ENCODE assay signal across 8 mouse cellular contexts in the genomic region with DNA sequence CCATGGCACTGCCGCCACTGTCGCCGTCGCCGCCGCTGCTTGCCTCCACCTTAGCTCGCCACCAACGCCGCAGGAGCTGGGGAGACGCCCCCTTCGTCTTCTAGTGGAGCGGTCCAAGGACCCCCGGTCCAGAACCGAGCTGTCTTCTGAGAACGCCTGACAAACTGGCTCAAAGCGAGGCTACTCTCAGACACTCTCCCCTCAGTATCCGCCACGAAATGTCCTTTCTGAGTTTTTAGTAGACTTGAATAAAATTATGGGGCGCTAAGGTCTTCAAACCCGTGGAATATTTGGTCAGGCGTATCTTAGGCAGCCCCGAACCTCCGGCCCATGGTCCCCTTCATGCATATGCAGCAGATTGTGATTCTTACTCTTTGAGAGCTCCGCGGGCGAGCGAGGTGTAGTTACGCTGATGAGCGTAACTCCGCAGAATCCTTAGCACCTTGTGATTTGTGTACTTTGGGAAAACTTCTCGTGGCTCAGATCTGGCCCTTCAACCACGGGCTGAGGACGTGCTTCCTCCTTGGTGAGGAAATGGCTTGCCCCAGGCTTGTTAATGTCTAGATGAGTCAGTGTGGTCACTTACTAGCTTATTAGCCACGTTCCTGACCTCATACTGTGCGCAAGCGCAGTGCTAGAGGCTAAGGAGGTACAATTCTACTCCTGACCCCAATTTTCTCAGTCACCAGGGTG. TPM values are rescaled to one million over a fixed set of nuclear protein-coding genes. Genes with fewer than 3 reads are reported as not detected.
DNase-seq lines count a peak whose midpoint lies in the region; ATAC-seq and TF ChIP-seq lines count a peak whose summit lies in the region.

No protein-coding gene starts in this region.

- peak overlapping the region; percentile 92 for H3K27ac ChIP-seq in forebrain, embryonic 11.5 days (ENCODE audit: low read depth, low read length)
- H3K27ac ChIP-seq in heart, embryonic 16.5 days (ENCODE audit: low read length): peak overlapping the region; percentile 88
- H3K27ac ChIP-seq in liver, embryonic 14.5 days: peak overlapping the region; percentile 1
- H3K27ac ChIP-seq in stomach, embryonic 15.5 days: peak overlapping the region; percentile 95

- no peaks in the 10 kb centered on the region for H3K27me3 ChIP-seq in E14TG2a.4 (ENCODE audit: insufficient read depth, low read length)
- no peaks in the 10 kb centered on the region for H3K27me3 ChIP-seq in forebrain, embryonic 11.5 days (ENCODE audit: control insufficient read depth, insufficient read depth, low read length)
- H3K27me3 ChIP-seq in heart, embryonic 16.5 days (ENCODE audit: control insufficient read depth, insufficient read depth, low read length): no peaks in the 10 kb centered on the region
- H3K27me3 ChIP-seq in liver, embryonic 14.5 days (ENCODE audit: control insufficient read depth, insufficient read depth, low read length): no peaks in the 10 kb centered on the region; the same call in 1 of the 2 replicates
- H3K27me3 ChIP-seq in stomach, embryonic 15.5 days (replicated peaks): no peaks in the 10 kb centered on the region

- peak; percentile 76 for DNase-seq in c-Kit-positive CD71-positive TER-119-positive erythroid progenitor cells, embryonic 14.5 days (ENCODE audit: low spot score)
- peak; percentile 90 for DNase-seq in forebrain, embryonic 11.5 days (ENCODE audit: low spot score)
- peak; percentile 90 to 91 for DNase-seq in kidney, postnatal 25 days
- peak; percentile 59 to 63 (median 61) for DNase-seq in liver, embryonic 14.5 days (ENCODE audit: low read depth in 3 of 3, low spot score in 3 of 3)
- peak; percentile 92 for DNase-seq in neural tube, embryonic 10.5 days (ENCODE audit: extremely low spot score, low spot score)

- 0% methylated on average over 36 of the region's 36 CpGs for WGBS in forebrain, embryonic 11.5 days
- WGBS in heart, embryonic 16.5 days: under 1% methylated on average over 36 of the region's 36 CpGs
- under 1% methylated on average over 36 of the region's 36 CpGs for WGBS in liver, embryonic 14.5 days (ENCODE audit: insufficient replicate concordance)
- WGBS in stomach, embryonic 15.5 days: under 1% methylated on average over 36 of the region's 36 CpGs

- peak overlapping the region; percentile 88 for H3K4me2 ChIP-seq in forebrain, embryonic 11.5 days (ENCODE audit: low read depth, low read length, severe bottlenecking)
- H3K4me2 ChIP-seq in heart, embryonic 16.5 days (ENCODE audit: low read depth, low read length): peak overlapping the region; percentile 93
- peak overlapping the region; percentile 81 for H3K4me2 ChIP-seq in liver, embryonic 14.5 days (ENCODE audit: low read depth)
- peak overlapping the region; percentile 65 for H3K4me2 ChIP-seq in stomach, embryonic 15.5 days

- TF ChIP-seq CTCF in E14TG2a.4 (conservative IDR thresholded peaks at IDR 0.05; ENCODE audit: low read length): no peak
- TF ChIP-seq CTCF in liver, embryonic 14.5 days (IDR thresholded peaks at IDR 0.05; ENCODE audit: low read depth): no peak

- peak overlapping the region; percentile 100 for H3K4me3 ChIP-seq in E14TG2a.4 (replicated peaks; ENCODE audit: low read length)
- H3K4me3 ChIP-seq in forebrain, embryonic 11.5 days (ENCODE audit: low read depth, low read length): peak overlapping the region; percentile 97
- H3K4me3 ChIP-seq in heart, embryonic 16.5 days (ENCODE audit: low read length): peak overlapping the region; percentile 86
- H3K4me3 ChIP-seq in liver, embryonic 14.5 days (ENCODE audit: insufficient read depth in 1 of 2, low read depth in 2 of 2, low read length in 2 of 2): peak overlapping the region; percentile 77 to 86
- peak overlapping the region; percentile 100 for H3K4me3 ChIP-seq in stomach, embryonic 15.5 days (replicated peaks)

- peaks cover 39% of the 10 kb centered on the region for H3K9me3 ChIP-seq in E14TG2a.4 (ENCODE audit: low read length)
- peaks cover 5% of the 10 kb centered on the region for H3K9me3 ChIP-seq in forebrain, embryonic 11.5 days (ENCODE audit: control insufficient read depth, low read length)
- peaks cover under 1% of the 10 kb centered on the region; the same call in 1 of the 2 replicates for H3K9me3 ChIP-seq in heart, embryonic 16.5 days (replicated peaks; ENCODE audit: control insufficient read depth, low read length)
- H3K9me3 ChIP-seq in liver, embryonic 14.5 days (ENCODE audit: control insufficient read depth, low read length): no peaks in the 10 kb centered on the region
- H3K9me3 ChIP-seq in stomach, embryonic 15.5 days: no peaks in the 10 kb centered on the region

- peak; percentile 56; the same call in 1 of the 2 replicates for TF ChIP-seq EP300 in liver, embryonic 14.5 days (IDR thresholded peaks at IDR 0.05; ENCODE audit: low read depth)

- H3K9ac ChIP-seq in forebrain, embryonic 11.5 days (ENCODE audit: low read length): peak overlapping the region; percentile 94
- H3K9ac ChIP-seq in heart, embryonic 16.5 days (ENCODE audit: low read length): peak overlapping the region; percentile 89
- H3K9ac ChIP-seq in liver, embryonic 14.5 days (replicated peaks): peak overlapping the region; percentile 77
- H3K9ac ChIP-seq in stomach, embryonic 15.5 days: peak overlapping the region; percentile 96

- H3K4me1 ChIP-seq in E14TG2a.4 (replicated peaks; ENCODE audit: low read depth, low read length): peaks cover 47% of the 10 kb centered on the region
- peaks cover 12% of the 10 kb centered on the region for H3K4me1 ChIP-seq in forebrain, embryonic 11.5 days (replicated peaks; ENCODE audit: control insufficient read depth, insufficient read depth, low read length)
- H3K4me1 ChIP-seq in heart, embryonic 16.5 days (ENCODE audit: control insufficient read depth, insufficient read depth, low read length): peaks cover 23% of the 10 kb centered on the region
- peaks cover 0 to 12% of the 10 kb centered on the region in 2 experiments for H3K4me1 ChIP-seq in liver, embryonic 14.5 days (replicated peaks; ENCODE audit: control insufficient read depth in 2 of 2, insufficient read depth in 2 of 2, low read length in 1 of 2)
- peaks cover 19% of the 10 kb centered on the region for H3K4me1 ChIP-seq in stomach, embryonic 15.5 days

- peak; percentile 76 for ATAC-seq in forebrain, embryonic 11.5 days (replicated peaks; ENCODE audit: low FRiP score)
- ATAC-seq in heart, embryonic 16.5 days (replicated peaks; ENCODE audit: extremely low read depth, insufficient read depth, low FRiP score): peak; percentile 81
- ATAC-seq in liver, embryonic 14.5 days (ENCODE audit: insufficient read depth): peak; percentile 86
- ATAC-seq in stomach, embryonic 15.5 days (ENCODE audit: insufficient read depth, low FRiP score, low read depth): peak; percentile 77

- H3K36me3 ChIP-seq in E14TG2a.4 (ENCODE audit: insufficient read depth, low read length): peaks cover 36% of the 10 kb centered on the region
- H3K36me3 ChIP-seq in forebrain, embryonic 11.5 days (ENCODE audit: control insufficient read depth, insufficient read depth, low read length): peaks cover 6% of the 10 kb centered on the region
- peaks cover 9% of the 10 kb centered on the region for H3K36me3 ChIP-seq in heart, embryonic 16.5 days (ENCODE audit: control insufficient read depth, insufficient read depth)
- no peaks in the 10 kb centered on the region for H3K36me3 ChIP-seq in liver, embryonic 14.5 days (replicated peaks; ENCODE audit: control insufficient read depth, insufficient read depth, low read depth)
- H3K36me3 ChIP-seq in stomach, embryonic 15.5 days: peaks cover 7% of the 10 kb centered on the region; the same call in 1 of the 2 replicates

RNA-seq across cellular contexts. Expression of gene Blcap, which starts 4.7 kb away (rescaled TPM):
- polyA plus RNA-seq in forebrain, embryonic 11.5 days (2014; fragmentation: Nextera tagmentation; extraction: Ambion mirVana): 111 and 123 TPM in 2 replicates
- polyA plus RNA-seq in heart, embryonic 16.5 days (2015; fragmentation: Nextera tagmentation; extraction: Ambion mirVana): 45.4 and 46.7 TPM in 2 replicates
- polyA plus RNA-seq in liver, embryonic 14.5 days (2012; rRNA removed): 5.7 and 7.1 TPM in 2 replicates
- polyA plus RNA-seq in liver, embryonic 14.5 days (2014; fragmentation: Nextera tagmentation; extraction: Ambion mirVana): 7.1 and 8.0 TPM in 2 replicates
- 40.4 and 44.3 TPM in 2 replicates for polyA plus RNA-seq in stomach, embryonic 15.5 days (2015; fragmentation: Nextera tagmentation; extraction: Ambion mirVana)

RNA-seq across cellular contexts. Expression of gene Nnat, which starts 6.5 kb away (rescaled TPM):
- 2,785 and 3,035 TPM in 2 replicates for polyA plus RNA-seq in forebrain, embryonic 11.5 days (2014; fragmentation: Nextera tagmentation; extraction: Ambion mirVana)
- 41.5 and 80.2 TPM in 2 replicates for polyA plus RNA-seq in heart, embryonic 16.5 days (2015; fragmentation: Nextera tagmentation; extraction: Ambion mirVana)
- 12.8 and 21.0 TPM in 2 replicates for polyA plus RNA-seq in liver, embryonic 14.5 days (2012; rRNA removed)
- polyA plus RNA-seq in liver, embryonic 14.5 days (2014; fragmentation: Nextera tagmentation; extraction: Ambion mirVana): 10.5 and 11.6 TPM in 2 replicates
- 404 and 410 TPM in 2 replicates for polyA plus RNA-seq in stomach, embryonic 15.5 days (2015; fragmentation: Nextera tagmentation; extraction: Ambion mirVana)

Comparison
In these comparisons a context has a peak if more than half of its experiments do, and no peak if none do; other contexts are left out.
1. Peak in every context shown above with its lines: DNase-seq, ATAC-seq, H3K4me3 ChIP-seq and H3K27ac ChIP-seq.
2. H3K27ac ChIP-seq: peak in every context shown above with its lines; median percentile 95 in stomach, embryonic 15.5 days; 92 in forebrain, embryonic 11.5 days; 88 in heart, embryonic 16.5 days; 1 in liver, embryonic 14.5 days.